Mouse (Mus musculus) stomach, postnatal 0 days (tissue): Measurements from ENCODE around the gene Ptprg. TPM values are rescaled to one million over a fixed set of nuclear protein-coding genes. Genes with fewer than 3 reads are reported as not detected.

Experiments used
- ATAC-seq: fragments of 200-750 bp; cut with Nextera tagmentation; 2 replicates; pipeline ENCODE4 v1.8.0; 2017; ENCODE audit not compliant: low FRiP score, low TSS enrichment
- DNase-seq: peaks from one replicate; pipeline ENCODE4 v3.0.0-alpha.2; 2016; ENCODE audit warnings: low spot score
- H3K27ac ChIP-seq: fragments of 300-500 bp; sonication (generic); replicated peaks from 2 replicates; pipeline ENCODE4 v1.5.1; 2014; ENCODE audit warnings: mild to moderate bottlenecking, control low read depth
- H3K27me3 ChIP-seq: fragments of 300-500 bp; sonication (generic); 2 replicates; pipeline ENCODE4 v1.6.1; 2014; ENCODE audit warnings: low read length; ENCODE audit not compliant: control insufficient read depth, insufficient read depth
- H3K36me3 ChIP-seq: fragments of 300-500 bp; sonication (generic); 2 replicates; pipeline ENCODE4 v1.6.1; 2014; ENCODE audit warnings: low read length, mixed read lengths; ENCODE audit not compliant: control insufficient read depth, insufficient read depth
- H3K4me1 ChIP-seq: fragments of 300-500 bp; sonication (generic); replicated peaks from 2 replicates; pipeline ENCODE4 v1.6.1; 2014; ENCODE audit warnings: antibody characterized with exemption; ENCODE audit not compliant: control insufficient read depth, insufficient read depth
- H3K4me2 ChIP-seq: fragments of 300-500 bp; sonication (generic); replicated peaks from 2 replicates; pipeline ENCODE4 v1.6.1; 2014; ENCODE audit warnings: low read depth, mild to moderate bottlenecking, control low read depth, moderate library complexity
- H3K4me3 ChIP-seq: fragments of 300-500 bp; sonication (generic); 2 replicates; pipeline ENCODE4 v1.5.1; 2014; ENCODE audit warnings: low read depth, low read length, control low read depth
- H3K9ac ChIP-seq: fragments of 300-500 bp; sonication (generic); 2 replicates; pipeline ENCODE4 v1.6.1; 2014; ENCODE audit warnings: mild to moderate bottlenecking, low read length, control low read depth, mixed read lengths
- H3K9me3 ChIP-seq: fragments of 300-500 bp; sonication (generic); 2 replicates; pipeline ENCODE4 v1.6.1; 2016; ENCODE audit warnings: low read length; ENCODE audit not compliant: control insufficient read depth
- CTCF ChIP-seq: IDR thresholded peaks from 2 replicates; pipeline ENCODE4 v1.5.1; 2016; ENCODE audit warnings: antibody characterized with exemption, low read depth, mild to moderate bottlenecking, moderate library complexity
- EP300 ChIP-seq: optimal IDR thresholded peaks from 2 replicates; pipeline ENCODE3; 2016; ENCODE audit warnings: antibody characterized with exemption
- WGBS: fragments of 180-500 bp; shearing (Covaris S2); extraction: QIAGEN DNeasy Blood & Tissue Kit; methylation state at CpG from one replicate; pipeline ENCODE4 v1.1.7; 2014; 5-methylcytosine and 5-hydroxymethylcytosine counted together
- polyA plus RNA-seq: library from polyadenylated mRNA; unstranded; fragments of >200 nt; fragmentation: Nextera tagmentation; extraction: Ambion mirVana; gene quantifications from 2 replicates; pipeline ENCODE4 v1.2.1, GENCODE M21; 2015

The Ptprg gene
- polyA plus RNA-seq, 1 experiment from 2014 or later = 6.2 TPM

GRCm38 (mm10) chr14:11824915-11825314 is 271.6 kb downstream of the Ptprg start:
- H3K27me3 ChIP-seq = no peaks in the 10 kb centered on the region
- no peak overlapping the region for H3K9ac ChIP-seq
- H3K4me1 ChIP-seq = no peaks in the 10 kb centered on the region
- no peaks in the 10 kb centered on the region for H3K36me3 ChIP-seq
- no peak overlapping the region for H3K4me3 ChIP-seq
- DNase-seq (no peak), ATAC-seq (no peak)
- H3K4me2 ChIP-seq = no peak overlapping the region
- no peaks in the 10 kb centered on the region for H3K9me3 ChIP-seq
- WGBS = 88% methylated on average over 8 of the region's 8 CpGs
- TF ChIP-seq EP300 (no peak), CTCF (no peak)
- H3K27ac ChIP-seq = no peak overlapping the region

GRCm38 (mm10) chr14:11825551-11825950 is 272.2 kb downstream of the Ptprg start:
- H3K4me1 ChIP-seq = no peaks in the 10 kb centered on the region
- no peaks in the 10 kb centered on the region for H3K36me3 ChIP-seq
- no peaks in the 10 kb centered on the region for H3K9me3 ChIP-seq
- TF ChIP-seq CTCF = no peak
- no peak for TF ChIP-seq EP300
- H3K27ac ChIP-seq = no peak overlapping the region
- H3K27me3 ChIP-seq = no peaks in the 10 kb centered on the region
- no peak overlapping the region for H3K4me3 ChIP-seq
- 88% methylated on average over 2 of the region's 2 CpGs for WGBS
- ATAC-seq (no peak), DNase-seq (no peak)
- H3K4me2 ChIP-seq = no peak overlapping the region
- no peak overlapping the region for H3K9ac ChIP-seq

DNA sequence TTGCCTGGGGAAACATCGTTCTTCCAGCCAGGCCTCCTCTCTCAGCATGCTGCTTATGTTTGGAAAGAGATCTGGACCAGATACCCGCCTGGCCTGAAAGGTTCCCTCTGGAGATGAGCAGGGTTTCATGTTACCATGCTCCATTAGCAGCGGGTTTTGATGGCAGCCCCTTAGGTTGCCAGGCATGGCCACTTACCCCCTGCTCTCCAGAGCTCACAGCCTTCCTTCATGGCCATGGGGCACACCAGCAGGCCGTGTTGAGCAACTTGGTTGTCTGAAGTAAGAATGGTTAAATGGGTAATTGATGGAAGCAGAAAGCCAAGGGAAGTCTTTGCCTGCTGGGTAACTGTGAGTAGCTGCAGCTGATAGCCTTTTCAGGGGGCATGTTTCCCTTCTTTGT is 274.8 kb downstream of the Ptprg start:
- TF ChIP-seq EP300 = no peak
- TF ChIP-seq CTCF = no peak
- ATAC-seq = no peak

GRCm38 (mm10) chr14:11833678-11834077 is 280.3 kb downstream of the Ptprg start:
- ATAC-seq (no peak), DNase-seq (no peak)
- Histone ChIP-seq H3K27ac (no peak overlapping the region), H3K4me2 (no peak overlapping the region), H3K4me3 (no peak overlapping the region), H3K27me3 (no peaks in the 10 kb centered on the region), H3K9ac (no peak overlapping the region), H3K4me1 (no peaks in the 10 kb centered on the region), H3K9me3 (no peaks in the 10 kb centered on the region), H3K36me3 (no peaks in the 10 kb centered on the region)
- TF ChIP-seq EP300 = no peak
- TF ChIP-seq CTCF = no peak
- WGBS = 78% methylated on average over 3 of the region's 3 CpGs

More for the DNA sequence above, 274.8 kb downstream of the Ptprg start:
- Histone ChIP-seq H3K4me3 (no peak overlapping the region), H3K9me3 (no peaks in the 10 kb centered on the region), H3K4me1 (no peaks in the 10 kb centered on the region), H3K27me3 (no peaks in the 10 kb centered on the region), H3K27ac (no peak overlapping the region), H3K4me2 (no peak overlapping the region), H3K9ac (no peak overlapping the region), H3K36me3 (no peaks in the 10 kb centered on the region)
- DNase-seq = no peak
- WGBS = 56% methylated on average over 4 of the region's 4 CpGs

GRCm38 (mm10) chr14:11835706-11836445 is 282.5 kb downstream of the Ptprg start:
- WGBS = 77% methylated on average over 12 of the region's 12 CpGs
- no peak overlapping the region for H3K27ac ChIP-seq
- no peak overlapping the region for H3K4me3 ChIP-seq
- no peak overlapping the region for H3K4me2 ChIP-seq
- DNase-seq = no peak
- H3K9me3 ChIP-seq = no peaks in the 10 kb centered on the region
- TF ChIP-seq EP300 = no peak
- TF ChIP-seq CTCF = no peak
- no peaks in the 10 kb centered on the region for H3K4me1 ChIP-seq
- no peak overlapping the region for H3K9ac ChIP-seq
- H3K27me3 ChIP-seq = no peaks in the 10 kb centered on the region
- no peak for ATAC-seq
- no peaks in the 10 kb centered on the region for H3K36me3 ChIP-seq

DNA sequence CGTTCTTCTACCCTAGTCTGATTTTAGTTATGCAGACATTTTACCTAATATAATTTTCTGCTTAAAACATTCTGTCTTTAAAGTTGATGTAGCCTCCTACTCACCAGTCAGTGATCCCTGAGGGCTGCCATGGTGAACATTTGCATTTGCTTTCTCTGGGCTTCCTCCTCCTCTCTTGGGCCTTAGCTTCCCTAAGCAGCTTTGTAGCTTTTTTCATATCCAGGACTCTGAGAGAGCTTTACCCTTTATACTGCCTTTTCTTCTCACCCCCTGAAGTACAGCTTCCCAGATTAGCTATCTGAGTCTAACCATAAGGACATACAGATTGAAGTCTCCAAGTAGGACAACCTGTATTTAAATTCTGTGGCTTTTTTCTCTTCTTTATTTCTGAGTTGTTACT is 284.4 kb downstream of the Ptprg start:
- Histone ChIP-seq H3K27me3 (no peaks in the 10 kb centered on the region), H3K4me2 (no peak overlapping the region), H3K27ac (no peak overlapping the region), H3K4me1 (no peaks in the 10 kb centered on the region), H3K9me3 (no peaks in the 10 kb centered on the region), H3K9ac (no peak overlapping the region), H3K36me3 (no peaks in the 10 kb centered on the region), H3K4me3 (no peak overlapping the region)
- DNase-seq (no peak), ATAC-seq (no peak)
- WGBS = 97% methylated on average over 1 of the region's 1 CpGs
- TF ChIP-seq CTCF (no peak), EP300 (no peak)
